Mouse (Mus musculus): Measurements from ENCODE around the gene Alpl.

DNA sequence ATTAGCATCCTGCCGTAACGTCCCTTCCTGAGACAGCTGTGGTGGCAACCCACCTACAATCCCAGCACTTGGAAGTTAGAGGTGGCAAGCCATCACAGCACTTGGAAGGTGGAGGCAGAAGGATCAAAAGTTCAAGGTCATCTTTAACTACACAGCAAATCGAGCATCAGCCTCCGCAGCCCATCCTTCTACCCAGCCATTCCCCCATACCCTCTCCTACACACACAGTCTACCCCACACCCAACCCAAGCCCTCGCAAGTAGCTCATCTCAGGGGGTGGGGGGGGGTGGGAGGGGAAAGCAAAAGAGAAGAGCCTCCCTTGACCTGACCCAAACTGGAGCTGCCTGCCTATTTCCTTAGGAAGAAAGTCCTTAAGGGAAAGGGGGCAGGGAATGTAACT is 40.6 kb upstream of the Alpl start:
- no peak for TF ChIP-seq NRF1 (IDR thresholded peaks at IDR 0.05; ENCODE audit: low read depth, low read length)
- no peak for TF ChIP-seq POLR2A (IDR thresholded peaks at IDR 0.05; ENCODE audit: low read depth, low read length)
- no peak for TF ChIP-seq ELF1 (IDR thresholded peaks at IDR 0.05; ENCODE audit: low read depth, low read length)
- no peak for TF ChIP-seq CTCF (conservative IDR thresholded peaks at IDR 0.05 in 1 of 2, IDR thresholded peaks at IDR 0.05 in 1 of 2; ENCODE audit: low read depth in 2 of 2, low read length in 2 of 2)
- no peak for TF ChIP-seq MAZ (IDR thresholded peaks at IDR 0.05; ENCODE audit: low read depth, low read length)
- no peak for TF ChIP-seq MEF2A (IDR thresholded peaks at IDR 0.05; ENCODE audit: borderline replicate concordance, low read depth, low read length)
- TF ChIP-seq ZC3H11A (IDR thresholded peaks at IDR 0.05; ENCODE audit: low read depth, low read length), result no peak
- no peak for TF ChIP-seq RCOR1 (conservative IDR thresholded peaks at IDR 0.05; ENCODE audit: low read depth, low read length)
- no peak for TF ChIP-seq BHLHE40 (IDR thresholded peaks at IDR 0.05; ENCODE audit: low read depth, low read length)
- no peak for TF ChIP-seq EP300 (IDR thresholded peaks at IDR 0.05; ENCODE audit: low read length)
- TF ChIP-seq ETS1 (conservative IDR thresholded peaks at IDR 0.05; ENCODE audit: low read depth, low read length), result no peak
- no peak for TF ChIP-seq MAFK (IDR thresholded peaks at IDR 0.05; ENCODE audit: insufficient replicate concordance, low read length)
- TF ChIP-seq KAT2A (IDR thresholded peaks at IDR 0.05; ENCODE audit: insufficient replicate concordance, low read length), result no peak
- TF ChIP-seq ZMIZ1 (IDR thresholded peaks at IDR 0.05; ENCODE audit: low read depth, low read length), result no peak

Measured in CH12.LX (cell line).